Mouse (Mus musculus) liver, adult 2 months (tissue): ENCODE measurements at regions not wholly inside any gene's neighbourhood (a gene's known extent, or its start where the extent isn't known, plus 50 kb on each side); places are given as distances from the start of the nearest gene placed in this dataset.

Experiments
- DNase-seq: peaks from one replicate; pipeline ENCODE4 v3.0.0-alpha.2; 2011; ENCODE audit warnings: low read depth, low spot score; ENCODE audit errors: extremely low read depth
- H3K27ac ChIP-seq: fragments of 200-500 bp; replicated peaks from 2 replicates; pipeline ENCODE4 v1.5.1; 2012; ENCODE audit warnings: low read depth, mild to moderate bottlenecking, control low read depth, inconsistent platforms, low read length; ENCODE audit not compliant: insufficient read depth
- H3K27me3 ChIP-seq: fragments of 200-500 bp; 2 replicates; pipeline ENCODE4 v1.6.1; 2012; ENCODE audit warnings: mild to moderate bottlenecking, moderate library complexity, low read length, inconsistent platforms; ENCODE audit not compliant: control insufficient read depth, insufficient read depth
- H3K36me3 ChIP-seq: fragments of 200-500 bp; 2 replicates; pipeline ENCODE4 v1.6.1; 2012; ENCODE audit warnings: low read length, inconsistent platforms; ENCODE audit not compliant: control insufficient read depth, insufficient read depth
- H3K4me1 ChIP-seq: fragments of 200-500 bp; 2 replicates; pipeline ENCODE4 v1.6.1; 2011; ENCODE audit warnings: low read length; ENCODE audit not compliant: control insufficient read depth, insufficient read depth
- H3K4me3 ChIP-seq: fragments of 200-500 bp; 2 replicates; pipeline ENCODE4 v1.5.1; 2011; ENCODE audit warnings: low read depth, mild to moderate bottlenecking, control low read depth, low read length, moderate library complexity; ENCODE audit not compliant: insufficient read depth
- H3K79me2 ChIP-seq: fragments of 200-500 bp; 2 replicates; pipeline ENCODE4 v1.6.1; 2012; ENCODE audit warnings: inconsistent platforms, mild to moderate bottlenecking, low read length, moderate library complexity; ENCODE audit not compliant: control insufficient read depth, insufficient read depth
- H3K9ac ChIP-seq: fragments of 200-500 bp; 2 replicates; pipeline ENCODE4 v1.6.1; 2012; ENCODE audit warnings: low read depth, mild to moderate bottlenecking, control low read depth, inconsistent platforms, low read length
- CTCF ChIP-seq: fragments of 200-500 bp; IDR thresholded peaks from 2 replicates; pipeline ENCODE4 v1.5.1; 2011; ENCODE audit warnings: low read depth, low read length, control low read depth
- POLR2A ChIP-seq: fragments of 200-500 bp; IDR thresholded peaks from 2 replicates; pipeline ENCODE4 v1.6.1; 2011; ENCODE audit warnings: low read length, control low read depth; ENCODE audit not compliant: insufficient read depth; ENCODE audit errors: extremely low read depth
- WGBS: fragments of 180-500 bp; shearing (Covaris S2); methylation state at CpG from one replicate; pipeline ENCODE4 v1.1.7; 2018; 5-methylcytosine and 5-hydroxymethylcytosine counted together

DNA sequence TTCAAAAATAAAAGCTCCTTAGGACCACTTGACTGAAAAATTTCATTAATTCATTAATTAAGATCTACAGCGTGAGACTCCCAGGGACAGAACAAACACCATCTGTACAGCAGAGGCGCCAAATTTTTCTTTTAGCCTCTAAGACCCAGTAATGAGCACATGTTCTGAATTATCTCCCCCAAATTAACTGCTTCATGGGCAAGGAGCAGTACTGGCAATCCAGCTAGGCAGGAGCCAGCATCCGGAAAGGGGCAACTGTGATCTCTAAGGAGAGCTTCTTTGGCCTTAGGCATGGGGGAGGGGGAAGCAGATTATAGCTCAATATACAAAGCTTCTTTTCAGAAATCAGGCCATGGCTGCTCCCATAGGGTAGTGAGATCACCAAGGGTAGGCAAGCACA is 278.2 kb upstream of the Castor2 start:
- H3K9ac ChIP-seq = no peak overlapping the region
- no peak overlapping the region for H3K27ac ChIP-seq
- 88% methylated on average over 3 of the region's 3 CpGs for WGBS
- no peaks in the 10 kb centered on the region for H3K27me3 ChIP-seq
- no peaks in the 10 kb centered on the region for H3K4me1 ChIP-seq
- H3K79me2 ChIP-seq = no peaks in the 10 kb centered on the region
- H3K4me3 ChIP-seq = no peak overlapping the region
- DNase-seq = no peak
- TF ChIP-seq POLR2A = no peak
- no peak for TF ChIP-seq CTCF
- no peaks in the 10 kb centered on the region for H3K36me3 ChIP-seq

DNA sequence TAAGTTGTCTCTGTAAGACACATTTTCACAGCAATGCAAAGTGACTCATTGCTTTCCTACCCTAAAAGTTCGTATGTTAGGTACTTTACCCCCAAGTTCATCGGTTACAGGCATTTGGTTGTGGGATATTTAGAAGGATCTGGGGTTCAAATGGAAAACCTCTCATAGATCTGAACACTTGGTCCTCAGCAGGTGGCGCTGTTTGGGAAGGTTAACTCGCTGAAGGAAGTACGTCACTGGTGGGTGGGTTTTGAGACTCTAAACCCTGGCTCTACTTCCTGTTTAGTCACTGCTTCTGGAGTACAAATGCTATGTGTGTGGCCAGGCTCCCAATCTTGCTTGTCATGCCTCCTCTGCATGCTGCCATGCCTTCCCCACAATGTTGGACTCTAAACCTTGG is 284.0 kb upstream of the Castor2 start:
- Histone ChIP-seq H3K4me1 (no peaks in the 10 kb centered on the region), H3K4me3 (no peak overlapping the region), H3K36me3 (no peaks in the 10 kb centered on the region), H3K79me2 (no peaks in the 10 kb centered on the region), H3K27ac (no peak overlapping the region), H3K27me3 (no peaks in the 10 kb centered on the region), H3K9ac (no peak overlapping the region)
- no peak for TF ChIP-seq POLR2A
- TF ChIP-seq CTCF = no peak
- 80% methylated on average over 5 of the region's 5 CpGs for WGBS
- peak; percentile 25 for DNase-seq

DNA sequence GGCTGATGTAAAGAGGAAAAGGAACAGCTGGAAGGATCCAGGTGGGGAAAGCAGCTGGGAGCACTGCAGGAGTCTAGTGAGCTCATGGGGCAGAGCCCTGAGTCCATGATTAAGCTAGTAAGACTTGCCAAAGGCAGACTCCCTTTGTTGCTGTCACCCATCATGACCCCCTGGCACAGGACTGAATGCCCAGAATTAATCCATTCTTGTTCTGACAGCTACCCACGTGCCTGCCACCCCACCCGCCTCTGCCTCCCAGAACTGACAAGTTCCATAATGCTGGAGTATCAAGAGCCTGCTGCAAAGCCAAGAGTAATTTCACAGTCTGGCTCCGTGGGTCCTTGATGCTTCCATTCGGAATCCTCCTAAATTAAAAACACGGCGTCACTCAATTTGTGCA is 285.1 kb upstream of the Castor2 start:
- H3K36me3 ChIP-seq = no peaks in the 10 kb centered on the region
- no peak overlapping the region for H3K27ac ChIP-seq
- no peaks in the 10 kb centered on the region for H3K27me3 ChIP-seq
- no peaks in the 10 kb centered on the region for H3K4me1 ChIP-seq
- 72% methylated on average over 6 of the region's 6 CpGs for WGBS
- no peaks in the 10 kb centered on the region for H3K79me2 ChIP-seq
- H3K9ac ChIP-seq = no peak overlapping the region
- no peak for DNase-seq
- H3K4me3 ChIP-seq = no peak overlapping the region
- TF ChIP-seq POLR2A (no peak), CTCF (no peak)

DNA sequence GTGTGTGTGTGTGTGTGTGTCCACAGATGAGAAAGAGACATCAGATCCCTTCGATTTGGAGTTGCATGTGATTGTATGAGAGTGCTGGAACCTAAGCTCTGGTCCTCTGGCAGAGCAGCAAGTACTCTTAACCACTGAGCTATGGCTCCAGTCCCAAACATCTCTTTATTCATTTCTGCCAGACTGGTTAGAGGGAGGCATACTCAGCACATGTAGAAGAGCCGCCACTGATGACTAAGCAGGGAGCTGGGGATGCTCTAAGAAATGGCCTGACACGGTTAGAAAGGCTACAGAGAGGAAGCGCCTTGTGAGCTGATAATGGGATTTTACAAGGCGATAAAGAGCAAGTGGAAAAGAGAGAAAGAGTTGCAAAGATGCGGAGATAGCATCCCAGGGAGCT is 287.3 kb upstream of the Castor2 start:
- TF ChIP-seq CTCF (no peak), POLR2A (no peak)
- Histone ChIP-seq H3K79me2 (no peaks in the 10 kb centered on the region), H3K27ac (no peak overlapping the region), H3K9ac (no peak overlapping the region), H3K4me3 (no peak overlapping the region), H3K4me1 (no peaks in the 10 kb centered on the region), H3K36me3 (no peaks in the 10 kb centered on the region), H3K27me3 (no peaks in the 10 kb centered on the region)
- no peak for DNase-seq
- 36% methylated on average over 6 of the region's 6 CpGs for WGBS

DNA sequence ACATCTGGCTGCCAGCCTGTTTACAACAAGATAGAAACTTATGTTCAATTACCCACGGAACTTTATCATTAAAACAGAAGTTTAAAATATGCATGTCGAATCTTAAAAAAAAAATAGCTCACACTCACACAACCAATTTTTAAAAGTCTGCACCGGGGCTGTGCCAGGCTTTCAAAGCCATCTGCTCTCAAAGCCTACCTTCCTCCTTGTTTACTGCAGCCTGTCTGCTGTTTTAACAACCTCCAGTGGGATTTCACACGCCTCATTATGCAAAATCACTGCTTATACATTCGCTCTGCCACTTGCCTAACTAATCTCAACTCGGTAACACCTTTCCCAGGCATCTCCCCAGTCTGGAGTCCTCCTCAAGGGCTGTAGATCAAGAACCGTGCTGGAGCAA is 292.6 kb upstream of the Castor2 start:
- no peak for DNase-seq
- no peaks in the 10 kb centered on the region for H3K79me2 ChIP-seq
- no peak overlapping the region for H3K4me3 ChIP-seq
- TF ChIP-seq CTCF = no peak
- TF ChIP-seq POLR2A = no peak
- no peaks in the 10 kb centered on the region for H3K36me3 ChIP-seq
- no peak overlapping the region for H3K27ac ChIP-seq
- no peaks in the 10 kb centered on the region for H3K4me1 ChIP-seq
- H3K27me3 ChIP-seq = no peaks in the 10 kb centered on the region
- H3K9ac ChIP-seq = no peak overlapping the region
- 47% methylated on average over 7 of the region's 7 CpGs for WGBS

DNA sequence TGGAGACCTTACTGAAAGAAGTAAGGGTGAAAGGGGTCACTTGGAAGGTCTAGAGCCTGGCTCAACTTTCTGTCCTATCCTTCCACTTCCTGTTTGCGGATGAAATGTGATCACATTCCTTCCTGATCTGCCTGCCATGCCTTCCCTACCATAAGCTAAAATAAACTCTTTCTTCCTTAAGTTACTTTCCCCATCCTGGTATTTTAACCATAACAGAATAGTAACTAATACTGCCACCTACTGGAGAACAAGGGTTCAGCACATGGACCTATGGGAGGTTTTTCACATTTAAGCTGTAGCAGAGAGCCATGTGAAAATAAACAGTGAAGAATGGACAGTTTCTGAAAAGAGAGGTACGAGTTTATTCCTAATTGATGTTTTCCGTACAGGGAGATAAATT is 297.5 kb upstream of the Castor2 start:
- no peak overlapping the region for H3K27ac ChIP-seq
- H3K27me3 ChIP-seq = no peaks in the 10 kb centered on the region
- H3K4me1 ChIP-seq = no peaks in the 10 kb centered on the region
- H3K36me3 ChIP-seq = no peaks in the 10 kb centered on the region
- TF ChIP-seq CTCF (peak; percentile 15; the same call in 1 of the 2 replicates), POLR2A (no peak)
- 67% methylated on average over 3 of the region's 3 CpGs for WGBS
- no peaks in the 10 kb centered on the region for H3K79me2 ChIP-seq
- no peak overlapping the region for H3K9ac ChIP-seq
- DNase-seq = peak; percentile 12
- H3K4me3 ChIP-seq = no peak overlapping the region
